Mouse (Mus musculus): Measurements from ENCODE around the gene Antxr1. TPM values are rescaled to one million over a fixed set of nuclear protein-coding genes. Genes with fewer than 3 reads are reported as not detected.

Antxr1 gene
- polyA plus RNA-seq, 1 experiment from 2014 or later: 3.1 TPM

DNA sequence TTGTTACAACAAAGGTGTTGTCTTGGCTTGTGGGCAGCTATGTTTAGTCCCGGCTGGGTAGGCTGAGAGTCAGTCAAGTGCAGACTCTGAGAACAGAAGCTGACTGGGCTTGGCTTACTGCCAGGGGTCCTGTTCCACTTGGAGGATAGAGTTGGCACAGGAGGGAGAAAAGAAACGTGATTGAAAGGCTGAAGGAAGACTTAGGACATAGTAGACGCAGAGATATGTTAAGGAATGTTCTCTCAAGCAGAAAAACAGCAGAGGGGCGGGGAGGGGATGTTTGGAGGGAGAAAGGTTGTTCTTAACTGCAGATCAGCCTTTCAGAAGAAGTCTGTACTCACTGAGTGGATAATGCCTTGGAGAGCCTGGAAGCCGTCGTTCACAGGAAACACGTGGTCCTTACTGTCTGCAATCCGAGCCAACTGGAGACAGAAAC, 53.3 kb downstream of the Antxr1 start:
- Histone ChIP-seq H3K27ac (ENCODE audit: low read depth, low read length) (no peak overlapping the region), H3K4me3 (ENCODE audit: low read depth, low read length) (no peak overlapping the region), H3K27me3 (replicated peaks; ENCODE audit: control insufficient read depth, insufficient read depth, low read length) (no peaks in the 10 kb centered on the region), H3K4me1 (replicated peaks; ENCODE audit: control insufficient read depth, insufficient read depth, low read length) (0 out of 2 replicates have a peak, but pooled peaks cover 6% of the 10 kb centered on the region), H3K36me3 (ENCODE audit: control insufficient read depth, insufficient read depth, low read length) (no peaks in the 10 kb centered on the region), H3K9me3 (ENCODE audit: control insufficient read depth, low read length) (no peaks in the 10 kb centered on the region), H3K4me2 (no peak overlapping the region), H3K9ac (ENCODE audit: low read depth, low read length) (no peak overlapping the region)
- WGBS: 55% methylated on average over 8 of the region's 8 CpGs
- ATAC-seq (replicated peaks; ENCODE audit: low FRiP score) (no peak), DNase-seq (ENCODE audit: low spot score) (no peak)

DNA sequence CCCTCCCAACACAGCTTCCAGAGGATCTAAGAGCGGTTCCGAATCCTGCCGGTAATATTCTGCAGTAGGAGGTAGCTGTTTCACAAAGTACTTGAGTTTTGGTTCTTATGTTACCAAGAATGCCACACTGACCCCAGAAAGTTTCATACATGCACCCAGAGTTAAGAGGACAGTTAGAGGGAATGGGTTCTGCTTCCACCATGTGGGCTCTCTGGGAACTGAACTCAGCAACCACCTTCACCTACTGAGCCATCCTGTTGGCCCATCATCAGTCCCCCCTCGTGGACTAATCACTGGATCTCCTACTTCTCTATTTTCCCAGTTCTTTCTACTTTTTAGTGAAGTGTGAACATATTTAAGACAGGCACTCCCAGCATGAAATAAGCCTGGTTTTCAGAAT, 53.9 kb downstream of the Antxr1 start:
- H3K27me3 ChIP-seq (replicated peaks; ENCODE audit: control insufficient read depth, insufficient read depth, low read length): no peaks in the 10 kb centered on the region
- DNase-seq (ENCODE audit: low spot score): no peak
- no peaks in the 10 kb centered on the region for H3K36me3 ChIP-seq (ENCODE audit: control insufficient read depth, insufficient read depth, low read length)
- H3K9me3 ChIP-seq (ENCODE audit: control insufficient read depth, low read length): no peaks in the 10 kb centered on the region
- 86% methylated on average over 4 of the region's 4 CpGs for WGBS
- H3K4me2 ChIP-seq: no peak overlapping the region
- no peak overlapping the region for H3K9ac ChIP-seq (ENCODE audit: low read depth, low read length)
- no peak for ATAC-seq (replicated peaks; ENCODE audit: low FRiP score)
- no peak overlapping the region for H3K4me3 ChIP-seq (ENCODE audit: low read depth, low read length)
- no peak overlapping the region for H3K27ac ChIP-seq (ENCODE audit: low read depth, low read length)
- H3K4me1 ChIP-seq (replicated peaks; ENCODE audit: control insufficient read depth, insufficient read depth, low read length): peaks cover 11% of the 10 kb centered on the region; the same call in 1 of the 2 replicates

DNA sequence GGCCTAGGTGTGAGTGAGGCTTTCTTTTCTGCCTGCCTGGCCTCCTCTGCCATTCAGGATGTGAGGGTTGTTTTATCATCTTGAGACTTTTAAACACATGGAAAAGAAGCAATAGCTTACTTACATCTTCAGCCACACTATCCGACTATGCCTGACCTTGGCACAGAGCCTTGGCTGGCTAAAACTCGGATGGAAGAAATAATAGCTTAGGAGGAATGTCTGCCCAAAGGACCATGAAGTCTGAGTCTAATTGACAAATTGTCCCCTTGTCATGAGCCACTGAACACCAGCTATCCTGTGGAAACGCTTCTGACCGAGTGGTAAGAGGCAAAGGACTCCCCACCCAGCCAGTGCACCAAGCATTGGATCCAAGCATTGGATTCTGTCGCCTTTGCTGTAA, 57.5 kb downstream of the Antxr1 start:
- Histone ChIP-seq H3K9me3 (ENCODE audit: control insufficient read depth, low read length) (peaks cover 8% of the 10 kb centered on the region), H3K27me3 (replicated peaks; ENCODE audit: control insufficient read depth, insufficient read depth, low read length) (no peaks in the 10 kb centered on the region), H3K36me3 (ENCODE audit: control insufficient read depth, insufficient read depth, low read length) (no peaks in the 10 kb centered on the region), H3K9ac (ENCODE audit: low read depth, low read length) (no peak overlapping the region), H3K4me1 (replicated peaks; ENCODE audit: control insufficient read depth, insufficient read depth, low read length) (peaks cover 11% of the 10 kb centered on the region; the same call in 1 of the 2 replicates), H3K27ac (ENCODE audit: low read depth, low read length) (no peak overlapping the region), H3K4me2 (no peak overlapping the region), H3K4me3 (ENCODE audit: low read depth, low read length) (no peak overlapping the region)
- WGBS: 81% methylated on average over 5 of the region's 5 CpGs
- ATAC-seq (replicated peaks; ENCODE audit: low FRiP score): no peak
- no peak for DNase-seq (ENCODE audit: low spot score)

DNA sequence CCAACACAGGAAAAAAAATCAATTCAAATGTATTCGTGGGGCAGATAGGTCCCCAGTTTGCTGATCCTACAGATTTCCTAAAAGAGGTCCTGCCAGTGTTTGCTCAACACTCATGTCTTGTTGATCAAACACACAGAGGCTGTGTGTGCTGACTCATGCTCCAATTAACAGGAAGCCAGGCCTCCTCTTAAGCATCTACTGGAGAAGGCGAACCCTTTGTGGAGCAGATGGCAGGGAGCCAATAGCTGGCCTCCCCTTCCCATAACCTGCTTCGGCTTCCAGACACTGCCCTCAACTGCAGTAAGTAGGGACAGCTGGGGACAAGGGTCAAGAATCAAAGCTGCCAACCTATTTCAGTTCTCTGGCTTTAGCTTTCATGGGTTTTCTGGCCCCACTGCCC, 58.1 kb downstream of the Antxr1 start:
- no peak overlapping the region; the same call in 1 of the 2 replicates for H3K27ac ChIP-seq (ENCODE audit: low read depth, low read length)
- no peak overlapping the region for H3K9ac ChIP-seq (ENCODE audit: low read depth, low read length)
- 41% methylated on average over 3 of the region's 3 CpGs for WGBS

DNA sequence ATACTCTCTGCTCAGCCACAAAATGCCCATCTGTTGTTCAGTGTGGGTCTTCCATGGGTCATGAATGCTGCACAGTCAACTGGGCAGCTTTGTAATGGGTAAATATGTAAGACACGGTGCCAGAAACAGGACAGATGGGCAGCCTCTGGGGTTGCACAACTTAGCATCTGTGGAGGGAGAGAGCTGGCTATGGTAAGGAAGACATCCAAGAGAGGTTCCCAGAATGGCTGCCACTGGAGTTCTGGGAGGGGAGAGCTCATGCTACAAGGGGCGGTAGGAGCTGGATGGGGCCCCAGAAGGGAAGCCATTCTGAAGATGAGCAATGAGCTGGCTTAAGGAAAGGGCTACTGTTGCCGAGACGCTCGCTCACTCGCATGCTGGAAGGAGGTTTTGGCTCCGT, 58.7 kb downstream of the Antxr1 start:
- no peak for DNase-seq (ENCODE audit: low spot score)
- no peak overlapping the region for H3K4me2 ChIP-seq
- 85% methylated on average over 7 of the region's 7 CpGs for WGBS
- no peak for ATAC-seq (replicated peaks; ENCODE audit: low FRiP score)
- H3K4me3 ChIP-seq (ENCODE audit: low read depth, low read length): no peak overlapping the region
- no peak overlapping the region for H3K27ac ChIP-seq (ENCODE audit: low read depth, low read length)
- H3K27me3 ChIP-seq (replicated peaks; ENCODE audit: control insufficient read depth, insufficient read depth, low read length): no peaks in the 10 kb centered on the region
- peaks cover 14% of the 10 kb centered on the region; the same call in 1 of the 2 replicates for H3K4me1 ChIP-seq (replicated peaks; ENCODE audit: control insufficient read depth, insufficient read depth, low read length)
- peaks cover 8% of the 10 kb centered on the region for H3K9me3 ChIP-seq (ENCODE audit: control insufficient read depth, low read length)
- H3K9ac ChIP-seq (ENCODE audit: low read depth, low read length): no peak overlapping the region
- no peaks in the 10 kb centered on the region for H3K36me3 ChIP-seq (ENCODE audit: control insufficient read depth, insufficient read depth, low read length)

More for the DNA sequence above, 58.1 kb downstream of the Antxr1 start:
- H3K27me3 ChIP-seq (replicated peaks; ENCODE audit: control insufficient read depth, insufficient read depth, low read length): no peaks in the 10 kb centered on the region
- no peak overlapping the region for H3K4me2 ChIP-seq
- H3K4me3 ChIP-seq (ENCODE audit: low read depth, low read length): no peak overlapping the region
- DNase-seq (ENCODE audit: low spot score) (no peak), ATAC-seq (replicated peaks; ENCODE audit: low FRiP score) (no peak)
- no peaks in the 10 kb centered on the region for H3K36me3 ChIP-seq (ENCODE audit: control insufficient read depth, insufficient read depth, low read length)
- H3K4me1 ChIP-seq (replicated peaks; ENCODE audit: control insufficient read depth, insufficient read depth, low read length): peaks cover 11% of the 10 kb centered on the region; the same call in 1 of the 2 replicates
- peaks cover 8% of the 10 kb centered on the region for H3K9me3 ChIP-seq (ENCODE audit: control insufficient read depth, low read length)

DNA sequence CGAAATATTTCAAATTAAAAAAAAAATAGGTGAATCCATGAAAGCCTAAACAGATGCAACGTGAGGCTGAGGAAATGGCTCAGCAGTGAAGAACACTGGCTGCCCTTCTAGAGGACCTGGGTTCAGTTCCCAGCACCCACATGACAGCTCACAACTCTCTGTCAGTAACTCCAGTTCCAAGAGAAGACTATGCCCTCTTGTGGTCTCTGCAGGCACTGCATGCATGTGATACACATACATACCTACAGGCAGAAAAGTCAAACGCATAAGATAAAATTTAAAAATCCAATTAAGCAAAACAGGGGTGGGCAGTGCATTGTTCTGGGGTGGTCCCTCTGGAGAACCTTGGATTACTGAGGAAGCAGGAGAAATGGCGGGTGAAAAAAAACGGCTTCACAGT, 60.8 kb downstream of the Antxr1 start:
- no peak overlapping the region for H3K9ac ChIP-seq (ENCODE audit: low read depth, low read length)
- H3K4me2 ChIP-seq: no peak overlapping the region
- ATAC-seq (replicated peaks; ENCODE audit: low FRiP score) (no peak), DNase-seq (ENCODE audit: low spot score) (no peak)
- H3K36me3 ChIP-seq (ENCODE audit: control insufficient read depth, insufficient read depth, low read length): no peaks in the 10 kb centered on the region
- no peak overlapping the region for H3K27ac ChIP-seq (ENCODE audit: low read depth, low read length)
- H3K27me3 ChIP-seq (replicated peaks; ENCODE audit: control insufficient read depth, insufficient read depth, low read length): no peaks in the 10 kb centered on the region
- H3K4me3 ChIP-seq (ENCODE audit: low read depth, low read length): no peak overlapping the region
- peaks cover 22% of the 10 kb centered on the region for H3K4me1 ChIP-seq (replicated peaks; ENCODE audit: control insufficient read depth, insufficient read depth, low read length)
- peaks cover 8% of the 10 kb centered on the region for H3K9me3 ChIP-seq (ENCODE audit: control insufficient read depth, low read length)
- WGBS: 92% methylated on average over 5 of the region's 5 CpGs

DNA sequence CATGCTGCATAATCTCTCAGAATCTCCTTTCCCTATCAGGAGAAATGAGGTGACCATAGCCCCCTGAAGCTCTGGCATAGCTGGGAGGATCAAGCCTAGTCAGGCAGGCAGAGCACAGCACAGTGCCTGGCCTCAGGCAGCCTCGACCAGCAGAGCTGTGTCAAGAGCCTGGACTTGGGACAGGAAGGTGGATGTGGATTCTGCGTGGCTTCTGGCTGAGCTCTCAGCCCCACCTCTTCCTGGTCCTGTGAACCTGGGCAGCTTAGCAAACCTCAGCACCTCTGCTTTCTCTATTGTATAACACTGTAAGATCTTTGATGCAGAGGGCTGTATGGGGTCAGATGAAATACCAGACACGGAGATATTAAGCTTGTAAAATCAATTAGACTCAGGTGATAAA, 61.8 kb downstream of the Antxr1 start:
- WGBS: 59% methylated on average over 3 of the region's 3 CpGs
- Histone ChIP-seq H3K36me3 (ENCODE audit: control insufficient read depth, insufficient read depth, low read length) (no peaks in the 10 kb centered on the region), H3K4me3 (ENCODE audit: low read depth, low read length) (no peak overlapping the region), H3K4me2 (no peak overlapping the region), H3K27me3 (replicated peaks; ENCODE audit: control insufficient read depth, insufficient read depth, low read length) (no peaks in the 10 kb centered on the region), H3K9me3 (ENCODE audit: control insufficient read depth, low read length) (peaks cover 8% of the 10 kb centered on the region), H3K4me1 (replicated peaks; ENCODE audit: control insufficient read depth, insufficient read depth, low read length) (peaks cover 22% of the 10 kb centered on the region), H3K27ac (ENCODE audit: low read depth, low read length) (no peak overlapping the region), H3K9ac (ENCODE audit: low read depth, low read length) (no peak overlapping the region; the same call in 1 of the 2 replicates)
- DNase-seq (ENCODE audit: low spot score) (no peak), ATAC-seq (replicated peaks; ENCODE audit: low FRiP score) (no peak)

DNA sequence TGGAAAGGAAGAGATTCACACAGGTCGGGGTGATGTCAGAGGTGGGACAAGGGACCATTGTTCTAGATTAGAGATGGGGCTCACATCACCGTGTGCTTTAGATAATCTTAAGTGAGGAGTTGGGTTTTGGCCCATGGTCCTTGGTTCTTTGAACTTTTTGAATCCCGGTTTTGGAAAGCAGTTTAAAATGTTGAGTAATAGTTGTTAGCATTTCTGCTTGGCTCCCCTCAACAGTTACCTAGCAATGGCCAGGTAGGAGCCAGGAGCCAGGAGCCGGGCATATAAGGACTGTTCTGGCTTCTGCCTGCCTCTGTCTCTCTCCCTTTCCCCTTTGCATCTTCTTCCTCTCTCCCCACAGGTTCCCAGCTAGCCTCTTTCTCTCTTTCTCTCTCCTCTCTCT, 62.5 kb downstream of the Antxr1 start:
- Histone ChIP-seq H3K27ac (ENCODE audit: low read depth, low read length) (no peak overlapping the region), H3K4me2 (no peak overlapping the region), H3K4me1 (replicated peaks; ENCODE audit: control insufficient read depth, insufficient read depth, low read length) (peaks cover 22% of the 10 kb centered on the region), H3K9ac (ENCODE audit: low read depth, low read length) (no peak overlapping the region), H3K27me3 (replicated peaks; ENCODE audit: control insufficient read depth, insufficient read depth, low read length) (no peaks in the 10 kb centered on the region), H3K4me3 (ENCODE audit: low read depth, low read length) (no peak overlapping the region), H3K9me3 (ENCODE audit: control insufficient read depth, low read length) (peaks cover 8% of the 10 kb centered on the region), H3K36me3 (ENCODE audit: control insufficient read depth, insufficient read depth, low read length) (no peaks in the 10 kb centered on the region)
- ATAC-seq (replicated peaks; ENCODE audit: low FRiP score) (no peak), DNase-seq (ENCODE audit: low spot score) (no peak)
- WGBS: 72% methylated on average over 4 of the region's 4 CpGs

DNA sequence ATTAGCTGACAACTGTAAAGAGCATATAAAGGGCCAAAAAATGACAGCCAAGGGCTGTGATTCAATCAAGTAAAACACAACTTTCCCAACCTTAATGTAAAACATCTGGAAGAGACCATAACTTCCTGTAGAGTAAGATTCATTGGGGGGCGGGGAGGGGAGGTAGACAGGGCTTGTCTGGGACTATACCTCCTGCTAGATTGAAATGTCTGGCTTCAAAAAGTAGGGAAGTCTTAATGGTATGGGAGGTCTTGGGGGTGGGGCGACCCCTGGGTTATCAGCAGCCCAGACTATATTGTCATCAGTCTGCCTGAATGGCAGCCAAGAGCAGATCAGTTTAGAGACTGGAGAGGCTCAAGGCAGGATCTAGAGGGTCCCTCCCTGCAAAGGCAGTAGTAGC, 63.4 kb downstream of the Antxr1 start:
- Histone ChIP-seq H3K9me3 (ENCODE audit: control insufficient read depth, low read length) (peaks cover 8% of the 10 kb centered on the region), H3K4me2 (no peak overlapping the region), H3K4me3 (ENCODE audit: low read depth, low read length) (no peak overlapping the region), H3K27me3 (replicated peaks; ENCODE audit: control insufficient read depth, insufficient read depth, low read length) (no peaks in the 10 kb centered on the region), H3K36me3 (ENCODE audit: control insufficient read depth, insufficient read depth, low read length) (no peaks in the 10 kb centered on the region), H3K4me1 (replicated peaks; ENCODE audit: control insufficient read depth, insufficient read depth, low read length) (peaks cover 15% of the 10 kb centered on the region), H3K27ac (ENCODE audit: low read depth, low read length) (no peak overlapping the region), H3K9ac (ENCODE audit: low read depth, low read length) (no peak overlapping the region)
- ATAC-seq (replicated peaks; ENCODE audit: low FRiP score) (no peak), DNase-seq (ENCODE audit: low spot score) (no peak)
- WGBS: 62% methylated on average over 2 of the region's 2 CpGs

Data from liver, embryonic 11.5 days (tissue).